Mouse (Mus musculus): ENCODE measurements around the gene Maml2.

GRCm38 (mm10) chr9:13509751-13510150 is 212.0 kb downstream of the Maml2 start:
- TF ChIP-seq POLR2A (IDR thresholded peaks at IDR 0.05; ENCODE audit: insufficient read length, low read depth), result no peak
- no peak for TF ChIP-seq CEBPB (IDR thresholded peaks at IDR 0.05; ENCODE audit: insufficient read depth, poor library complexity, severe bottlenecking)
- no peak for TF ChIP-seq MAX (IDR thresholded peaks at IDR 0.05; ENCODE audit: low read depth)
- no peak for TF ChIP-seq POLR2AphosphoS2 (IDR thresholded peaks at IDR 0.05; ENCODE audit: insufficient read length, low read depth)
